Mouse (Mus musculus): ENCODE results near the gene Il12rb2. TPM values are rescaled to one million over a fixed set of nuclear protein-coding genes. Genes with fewer than 3 reads are reported as not detected.

Gene Il12rb2
- polyA plus RNA-seq (2015; fragmentation: Nextera tagmentation; extraction: Ambion mirVana), result 0.05 TPM in 1 of 2 replicates, not detected in the other

GRCm38 (mm10) chr6:67375982-67376391 is at the start of gene Il12rb2:
TSS of gene Il12rb2 (minus strand) at chr6:67376188.

Other genes with a start within 250 kb of the Il12rb2 start
- gene Serbp1, start 138.0 kb downstream of the Il12rb2 start, polyA plus RNA-seq (2015; fragmentation: Nextera tagmentation; extraction: Ambion mirVana), result 268 and 291 TPM in 2 replicates
- gene Il23r, start 115.7 kb upstream of the Il12rb2 start, polyA plus RNA-seq (2015; fragmentation: Nextera tagmentation; extraction: Ambion mirVana), result not detected in 2 replicates
- gene Tacstd2, start 159.6 kb upstream of the Il12rb2 start, polyA plus RNA-seq (2015; fragmentation: Nextera tagmentation; extraction: Ambion mirVana), result 2.1 and 2.2 TPM in 2 replicates

Measured in neural tube, postnatal 0 days (tissue).